Mouse (Mus musculus) small intestine, adult 2 months (tissue): ENCODE data around the gene Haao.

Source experiments
- CTCF ChIP-seq: fragments of 200-500 bp; IDR thresholded peaks from 2 replicates; pipeline ENCODE4 v1.5.1; 2012; ENCODE audit warnings: low read depth, mild to moderate bottlenecking, control low read depth, inconsistent platforms, low read length, moderate library complexity, mixed read lengths; ENCODE audit not compliant: insufficient replicate concordance, insufficient read length; ENCODE audit errors: extremely low read depth
- POLR2A ChIP-seq: fragments of 200-500 bp; IDR thresholded peaks from 2 replicates; pipeline ENCODE4 v1.6.1; 2012; ENCODE audit warnings: low read depth, mild to moderate bottlenecking, control low read depth, inconsistent platforms, low read length, moderate library complexity

- TF ChIP-seq CTCF (no peak), POLR2A (no peak)
Measured at GRCm38 (mm10) chr17:83830616-83831292, 17.0 kb downstream of the Haao start.
